Mouse (Mus musculus) heart, embryonic 13.5 days (tissue): ENCODE measurements around the gene Rras2. TPM values are rescaled to one million over a fixed set of nuclear protein-coding genes. Genes with fewer than 3 reads are reported as not detected.
A peak's percentile ranks its signal among the peaks of the same experiment; 100 is the strongest.

ENCODE experiments used
- ATAC-seq: fragments of 200-750 bp; cut with Nextera tagmentation; 2 replicates; pipeline ENCODE4 v1.8.0; 2017; ENCODE audit warnings: moderate TSS enrichment; ENCODE audit not compliant: insufficient number of reproducible peaks, low FRiP score, low TSS enrichment; ENCODE audit errors: extremely low read depth
- H3K27ac ChIP-seq: fragments of 300-500 bp; sonication (generic); replicated peaks from 2 replicates; pipeline ENCODE4 v1.5.1; 2015; ENCODE audit warnings: moderate library complexity, mild to moderate bottlenecking, inconsistent platforms
- H3K27me3 ChIP-seq: fragments of 300-500 bp; sonication (generic); replicated peaks from 2 replicates; pipeline ENCODE4 v1.6.1; 2015; ENCODE audit warnings: mild to moderate bottlenecking, inconsistent platforms
- H3K36me3 ChIP-seq: fragments of 300-500 bp; sonication (generic); 2 replicates; pipeline ENCODE4 v1.6.1; 2015; ENCODE audit warnings: mild to moderate bottlenecking, inconsistent platforms
- H3K4me1 ChIP-seq: fragments of 300-500 bp; sonication (generic); 2 replicates; pipeline ENCODE4 v1.6.1; 2015; ENCODE audit warnings: inconsistent platforms
- H3K4me2 ChIP-seq: fragments of 300-500 bp; sonication (generic); 2 replicates; pipeline ENCODE4 v1.6.1; 2015; ENCODE audit warnings: inconsistent platforms, mild to moderate bottlenecking, moderate library complexity
- H3K4me3 ChIP-seq: fragments of 300-500 bp; sonication (generic); 2 replicates; pipeline ENCODE4 v1.5.1; 2015; ENCODE audit warnings: moderate library complexity, mild to moderate bottlenecking, inconsistent platforms
- H3K9ac ChIP-seq: fragments of 300-500 bp; sonication (generic); 2 replicates; pipeline ENCODE4 v1.6.1; 2015; ENCODE audit warnings: inconsistent platforms, mild to moderate bottlenecking, moderate library complexity
- H3K9me3 ChIP-seq: fragments of 300-500 bp; sonication (generic); 2 replicates; pipeline ENCODE4 v1.6.1; 2016; ENCODE audit warnings: inconsistent platforms
- WGBS: fragments of 180-500 bp; shearing (Covaris S2); methylation state at CpG from one replicate; pipeline ENCODE4 v1.1.7; 2015; ENCODE audit warnings: mixed read lengths; 5-methylcytosine and 5-hydroxymethylcytosine counted together
- polyA plus RNA-seq: library from polyadenylated mRNA; unstranded; fragments of >200 nt; fragmentation: Nextera tagmentation; extraction: Ambion mirVana; gene quantifications from 2 replicates; pipeline ENCODE4 v1.2.1, GENCODE M21; 2015

The Rras2 gene
- polyA plus RNA-seq, result 47.2 and 48.0 TPM in 2 replicates

DNA sequence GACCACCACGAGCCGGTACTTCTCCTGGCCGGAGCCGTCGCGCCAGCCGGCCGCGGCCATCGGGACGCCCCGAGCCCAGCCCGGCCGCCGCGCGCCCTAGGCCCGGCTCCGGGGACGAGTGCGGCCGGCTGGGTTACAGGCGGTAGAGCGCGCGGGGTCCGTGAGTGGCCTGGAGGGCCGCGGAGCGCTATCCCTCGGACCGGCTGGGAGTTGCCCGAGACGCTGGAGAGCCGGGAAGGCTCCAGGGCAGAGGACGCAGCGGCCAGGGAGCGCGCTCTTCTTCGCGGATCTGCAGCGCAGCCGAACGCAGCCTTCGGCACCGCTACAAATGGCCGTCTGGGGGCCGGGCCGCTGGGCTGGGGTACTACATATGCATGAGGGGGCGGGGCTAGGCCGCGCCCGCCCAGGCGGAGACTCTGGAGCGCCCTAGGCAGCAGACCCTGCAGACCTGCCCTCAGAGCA, at the start of gene Rras2:
Rras2 (minus strand) TSS at position 338 of the 462 bp plus-strand sequence.
- H3K4me2 ChIP-seq, result peak within 1 kb of the TSS; percentile 84
- H3K4me1 ChIP-seq, result peaks cover 45% of the 10 kb centered on the region
- peak within 1 kb of the TSS; percentile 97 for H3K27ac ChIP-seq
- WGBS, result under 1% methylated on average over 55 of the region's 55 CpGs
- H3K9ac ChIP-seq, result peak within 1 kb of the TSS; percentile 92
- peak; percentile 89 for ATAC-seq
- peak within 1 kb of the TSS; percentile 77 for H3K4me3 ChIP-seq
- H3K27me3 ChIP-seq, result no peaks in the 10 kb centered on the region
- H3K9me3 ChIP-seq, result no peaks in the 10 kb centered on the region
- H3K36me3 ChIP-seq, result no peaks in the 10 kb centered on the region

DNA sequence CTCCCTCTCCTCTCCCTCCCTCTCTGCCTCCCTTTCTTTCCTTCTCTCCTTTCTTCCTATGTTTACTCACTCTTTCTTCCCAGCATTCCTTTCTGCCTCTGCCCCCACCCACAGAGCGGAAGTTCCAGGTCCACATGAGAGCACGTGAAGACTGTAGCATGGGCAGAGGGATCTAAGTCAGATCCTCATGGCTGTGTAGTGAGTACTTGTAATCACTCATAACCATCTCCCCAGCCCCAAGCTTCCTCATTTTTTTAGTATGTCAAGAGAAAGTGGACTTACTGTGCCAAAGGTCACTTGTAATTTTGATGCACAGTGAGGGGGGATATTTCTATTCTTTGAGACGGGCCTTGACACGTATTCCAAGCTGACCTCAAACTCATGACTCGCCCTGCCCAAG, 45.4 kb upstream of the Rras2 start:
- Histone ChIP-seq H3K9ac (no peak overlapping the region), H3K4me1 (no peaks in the 10 kb centered on the region), H3K27ac (no peak overlapping the region), H3K36me3 (no peaks in the 10 kb centered on the region), H3K9me3 (no peaks in the 10 kb centered on the region), H3K4me2 (no peak overlapping the region), H3K4me3 (no peak overlapping the region), H3K27me3 (no peaks in the 10 kb centered on the region)
- ATAC-seq, result no peak
- 89% methylated on average over 5 of the region's 5 CpGs for WGBS

DNA sequence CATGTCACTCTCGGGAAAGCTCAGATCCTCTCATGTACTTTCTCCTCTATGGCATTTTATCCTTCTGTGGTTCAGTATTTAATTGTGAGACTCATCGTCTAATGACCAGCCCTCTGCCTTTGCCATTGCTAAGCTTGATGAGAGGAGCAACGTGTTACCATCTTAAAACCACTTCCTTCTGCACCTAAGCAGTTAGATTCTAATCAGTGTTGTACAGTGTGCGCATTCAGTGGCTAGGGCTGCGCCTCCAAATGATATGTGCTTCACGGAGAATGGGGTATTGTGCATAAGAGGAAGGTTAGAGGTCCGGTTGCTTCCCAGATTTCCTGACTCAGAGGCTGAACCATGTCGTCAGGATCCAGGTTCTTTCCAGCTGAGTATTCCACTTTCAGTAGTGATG, 43.5 kb upstream of the Rras2 start:
- Histone ChIP-seq H3K9ac (no peak overlapping the region), H3K4me3 (no peak overlapping the region), H3K36me3 (no peaks in the 10 kb centered on the region), H3K27me3 (no peaks in the 10 kb centered on the region), H3K9me3 (no peaks in the 10 kb centered on the region), H3K27ac (no peak overlapping the region), H3K4me2 (no peak overlapping the region), H3K4me1 (0 out of 2 replicates have a peak, but pooled peaks cover 6% of the 10 kb centered on the region)
- no peak for ATAC-seq
- 67% methylated on average over 8 of the region's 8 CpGs for WGBS

DNA sequence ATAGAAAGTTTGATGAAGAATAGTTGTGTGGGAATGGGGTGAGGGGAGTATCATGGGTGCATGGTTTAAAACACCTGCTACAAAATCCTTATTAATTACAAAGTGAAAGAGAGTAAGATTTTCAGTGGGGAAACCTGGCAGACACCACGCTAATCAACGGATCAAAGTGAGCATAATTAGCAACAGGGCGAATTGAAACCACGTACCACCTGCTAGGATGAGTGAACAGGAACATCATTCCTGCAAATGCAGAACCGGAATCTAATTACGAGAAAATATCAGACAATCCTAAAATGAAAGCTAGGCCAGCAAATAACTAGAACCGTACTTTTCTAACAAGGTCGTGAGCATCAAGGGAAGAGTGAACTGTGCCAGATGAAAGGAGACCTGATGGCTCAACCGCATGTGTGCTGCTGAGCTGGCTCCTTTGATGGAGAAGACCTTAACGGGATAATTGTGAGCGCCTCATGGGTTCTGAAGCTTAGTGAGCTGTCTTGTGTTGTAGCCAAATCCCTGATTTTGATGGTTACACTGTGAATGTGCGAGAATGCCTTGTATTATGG, 40.2 kb upstream of the Rras2 start:
- no peak overlapping the region for H3K27ac ChIP-seq
- WGBS, result 85% methylated on average over 12 of the region's 12 CpGs
- no peak for ATAC-seq
- H3K36me3 ChIP-seq, result no peaks in the 10 kb centered on the region
- H3K4me1 ChIP-seq, result peaks cover 11% of the 10 kb centered on the region
- no peaks in the 10 kb centered on the region for H3K27me3 ChIP-seq
- no peaks in the 10 kb centered on the region for H3K9me3 ChIP-seq
- no peak overlapping the region for H3K4me2 ChIP-seq
- no peak overlapping the region for H3K9ac ChIP-seq
- no peak overlapping the region for H3K4me3 ChIP-seq

DNA sequence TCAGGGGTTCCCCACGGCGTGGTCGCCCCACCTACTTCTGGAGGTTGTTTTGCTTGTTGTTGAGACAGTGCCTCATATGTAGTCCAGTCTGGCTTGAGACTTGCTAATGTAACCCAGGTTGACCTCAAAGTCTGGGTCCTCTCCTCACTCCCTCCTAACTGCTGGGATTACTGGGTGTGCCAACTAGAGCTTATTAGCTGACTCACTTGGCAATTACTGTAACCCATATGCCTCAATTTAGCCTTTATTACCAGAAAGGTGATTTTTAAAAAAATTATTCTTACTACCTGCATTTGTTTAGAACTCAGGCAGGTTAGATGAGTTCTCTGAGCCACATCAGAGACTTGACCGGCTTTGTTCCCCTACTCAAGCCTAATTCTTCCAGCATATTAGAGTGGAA, 38.8 kb upstream of the Rras2 start:
- ATAC-seq, result no peak
- H3K4me2 ChIP-seq, result no peak overlapping the region
- no peak overlapping the region for H3K27ac ChIP-seq
- H3K9me3 ChIP-seq, result no peaks in the 10 kb centered on the region
- no peak overlapping the region for H3K9ac ChIP-seq
- no peak overlapping the region for H3K4me3 ChIP-seq
- no peaks in the 10 kb centered on the region for H3K27me3 ChIP-seq
- WGBS, result 81% methylated on average over 4 of the region's 4 CpGs
- H3K36me3 ChIP-seq, result no peaks in the 10 kb centered on the region
- peaks cover 11% of the 10 kb centered on the region for H3K4me1 ChIP-seq

DNA sequence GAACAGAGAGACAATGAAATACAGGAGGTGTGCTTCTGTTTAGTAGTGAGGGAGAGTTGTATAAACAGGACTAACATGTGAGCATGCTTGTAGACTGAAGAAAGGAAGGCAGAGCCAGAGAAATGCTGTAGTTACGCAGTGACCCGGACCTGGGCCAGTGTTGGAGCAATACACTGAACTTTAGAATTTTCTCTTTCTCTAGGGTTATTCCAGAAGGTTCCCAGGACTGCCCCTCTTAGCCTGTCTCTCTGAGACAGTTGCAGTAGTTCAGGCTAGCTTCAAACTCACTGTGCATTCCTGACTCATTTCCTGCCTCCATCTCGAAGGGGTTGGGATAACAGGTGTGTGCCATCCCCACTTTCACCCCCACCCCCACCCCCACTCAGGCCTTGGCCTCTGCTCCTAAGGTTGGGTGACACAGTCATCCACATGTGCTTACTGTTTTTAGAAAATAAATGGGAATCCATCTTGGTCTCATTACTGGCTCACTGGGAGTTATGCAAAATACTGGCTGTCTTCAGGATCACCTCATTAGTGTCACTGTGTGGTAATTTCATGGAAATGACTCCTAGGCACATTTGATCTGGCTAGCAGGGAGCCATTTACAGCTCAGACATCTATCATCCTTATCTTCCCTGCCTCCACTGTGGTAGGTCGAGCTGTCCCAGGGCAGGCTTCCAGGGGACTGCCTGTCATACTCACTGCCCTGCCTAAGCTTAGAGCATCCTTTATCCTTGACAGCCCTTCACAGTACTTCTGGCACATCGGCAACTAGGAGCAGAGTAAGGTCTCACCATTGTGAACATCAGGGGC, 37.7 kb upstream of the Rras2 start:
- 46% methylated on average over 5 of the region's 5 CpGs for WGBS
- Histone ChIP-seq H3K4me3 (no peak overlapping the region), H3K36me3 (no peaks in the 10 kb centered on the region), H3K27ac (no peak overlapping the region), H3K9me3 (0 out of 2 replicates have a peak, but pooled peaks cover 3% of the 10 kb centered on the region), H3K9ac (no peak overlapping the region), H3K4me2 (no peak overlapping the region), H3K4me1 (peaks cover 11% of the 10 kb centered on the region), H3K27me3 (no peaks in the 10 kb centered on the region)
- no peak for ATAC-seq

DNA sequence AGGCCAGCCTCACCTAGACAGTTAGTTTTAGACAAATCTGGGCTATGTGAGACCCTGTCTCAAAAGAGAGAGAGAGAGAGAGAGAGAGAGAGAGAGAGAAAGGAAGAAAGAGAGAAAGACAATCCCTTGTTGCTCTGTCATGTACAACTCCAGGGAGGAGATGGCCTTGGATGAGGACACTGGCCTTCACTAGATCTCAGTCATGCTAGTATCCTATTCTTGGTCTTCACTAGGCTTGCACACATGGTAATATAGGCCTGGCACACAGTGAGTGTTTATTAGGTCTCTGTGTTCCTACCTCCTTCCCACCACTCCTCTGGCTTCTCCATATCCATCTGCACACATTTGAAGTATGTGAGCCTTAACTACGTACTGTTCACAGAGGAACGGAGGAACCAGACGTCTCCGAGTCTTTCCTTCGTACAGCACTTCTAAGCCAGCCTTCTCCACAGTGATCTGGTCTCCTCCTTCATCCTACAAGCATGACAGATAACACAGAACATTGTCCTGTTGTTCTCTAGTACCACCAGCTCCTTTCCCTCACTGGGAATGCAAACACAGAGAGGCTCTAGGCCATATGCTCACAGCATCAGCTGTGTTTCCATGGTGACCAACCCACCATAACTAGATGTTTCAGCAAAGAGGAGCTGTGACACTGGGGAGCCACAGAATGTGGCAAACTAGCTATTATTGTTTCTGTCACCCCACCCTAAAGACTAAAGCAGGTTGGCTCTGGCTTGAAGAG, 33.6 kb upstream of the Rras2 start:
- Histone ChIP-seq H3K4me2 (no peak overlapping the region), H3K9me3 (0 out of 2 replicates have a peak, but pooled peaks cover 6% of the 10 kb centered on the region), H3K27me3 (no peaks in the 10 kb centered on the region), H3K4me1 (peaks cover 5% of the 10 kb centered on the region), H3K27ac (no peak overlapping the region), H3K4me3 (no peak overlapping the region), H3K36me3 (no peaks in the 10 kb centered on the region), H3K9ac (no peak overlapping the region)
- no peak for ATAC-seq
- 77% methylated on average over 5 of the region's 5 CpGs for WGBS

DNA sequence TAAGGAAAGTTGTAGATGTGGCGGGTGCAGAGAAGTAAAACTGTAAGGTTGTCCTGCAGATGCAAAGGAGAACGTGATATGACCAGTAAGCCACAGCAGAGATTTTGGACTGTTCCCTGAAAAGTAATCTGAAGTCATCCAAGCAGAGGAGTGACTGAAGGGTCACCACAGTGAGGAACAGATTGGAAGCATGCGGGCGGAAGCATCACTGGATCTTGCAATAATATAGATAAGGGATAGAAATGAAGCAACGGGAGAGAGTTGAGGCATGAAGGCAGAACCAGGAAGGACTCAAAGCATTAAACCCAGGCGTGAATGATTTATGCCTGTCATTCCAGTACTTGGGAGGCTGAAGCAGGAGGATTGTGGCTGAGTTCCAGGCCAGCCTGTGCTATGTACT, 32.0 kb upstream of the Rras2 start:
- Histone ChIP-seq H3K27me3 (no peaks in the 10 kb centered on the region), H3K9ac (no peak overlapping the region), H3K4me3 (no peak overlapping the region), H3K27ac (no peak overlapping the region), H3K9me3 (0 out of 2 replicates have a peak, but pooled peaks cover 6% of the 10 kb centered on the region), H3K4me2 (no peak overlapping the region), H3K4me1 (no peaks in the 10 kb centered on the region), H3K36me3 (no peaks in the 10 kb centered on the region)
- ATAC-seq, result no peak
- WGBS, result 76% methylated on average over 6 of the region's 6 CpGs

DNA sequence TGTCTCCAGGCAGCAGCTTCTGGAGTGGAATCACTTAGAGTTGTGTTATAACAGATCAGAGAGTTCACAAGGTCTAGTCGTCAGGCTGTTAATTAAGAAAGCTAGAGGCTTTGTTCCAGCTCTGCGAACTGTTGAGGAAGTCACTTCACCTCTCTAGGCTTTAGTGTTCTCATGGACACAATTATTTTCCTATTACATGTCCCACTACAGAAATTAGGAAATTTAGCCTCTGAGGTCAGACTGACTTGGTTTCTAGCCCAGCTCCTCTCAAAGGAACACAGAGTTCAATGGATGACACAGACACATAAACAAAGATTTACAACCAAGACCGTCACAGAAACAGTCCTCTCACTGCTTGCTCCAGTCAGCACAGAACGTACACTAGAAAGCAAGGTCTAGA, 31.6 kb upstream of the Rras2 start:
- Histone ChIP-seq H3K4me2 (no peak overlapping the region), H3K4me3 (no peak overlapping the region), H3K36me3 (no peaks in the 10 kb centered on the region), H3K27ac (no peak overlapping the region), H3K9me3 (0 out of 2 replicates have a peak, but pooled peaks cover 6% of the 10 kb centered on the region), H3K9ac (no peak overlapping the region), H3K4me1 (no peaks in the 10 kb centered on the region), H3K27me3 (no peaks in the 10 kb centered on the region)
- WGBS, result 71% methylated on average over 4 of the region's 4 CpGs
- no peak for ATAC-seq

DNA sequence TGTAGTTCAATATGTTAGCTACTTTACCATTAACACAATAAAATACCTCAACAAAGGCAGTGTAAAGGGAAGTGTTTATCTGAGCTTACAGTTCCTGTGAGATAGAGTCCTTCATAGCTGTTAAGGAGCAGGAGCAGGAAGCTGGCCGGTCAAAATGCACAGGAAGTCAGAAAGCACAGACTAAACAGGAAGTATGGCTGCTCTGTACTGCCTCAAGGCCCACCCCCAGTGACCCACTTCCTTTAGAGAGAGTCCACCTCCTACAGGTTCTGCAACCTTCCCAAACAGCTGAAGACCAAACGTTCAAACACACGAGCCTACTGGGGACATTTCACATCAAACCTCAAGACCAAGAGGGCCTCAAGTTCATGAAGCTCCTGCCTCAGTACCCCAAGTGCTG, 28.3 kb upstream of the Rras2 start:
- WGBS, result 73% methylated on average over 3 of the region's 3 CpGs
- ATAC-seq, result no peak
- Histone ChIP-seq H3K36me3 (no peaks in the 10 kb centered on the region), H3K4me2 (no peak overlapping the region), H3K27ac (no peak overlapping the region), H3K4me3 (no peak overlapping the region), H3K9me3 (0 out of 2 replicates have a peak, but pooled peaks cover 6% of the 10 kb centered on the region), H3K9ac (no peak overlapping the region), H3K27me3 (no peaks in the 10 kb centered on the region), H3K4me1 (no peaks in the 10 kb centered on the region)

DNA sequence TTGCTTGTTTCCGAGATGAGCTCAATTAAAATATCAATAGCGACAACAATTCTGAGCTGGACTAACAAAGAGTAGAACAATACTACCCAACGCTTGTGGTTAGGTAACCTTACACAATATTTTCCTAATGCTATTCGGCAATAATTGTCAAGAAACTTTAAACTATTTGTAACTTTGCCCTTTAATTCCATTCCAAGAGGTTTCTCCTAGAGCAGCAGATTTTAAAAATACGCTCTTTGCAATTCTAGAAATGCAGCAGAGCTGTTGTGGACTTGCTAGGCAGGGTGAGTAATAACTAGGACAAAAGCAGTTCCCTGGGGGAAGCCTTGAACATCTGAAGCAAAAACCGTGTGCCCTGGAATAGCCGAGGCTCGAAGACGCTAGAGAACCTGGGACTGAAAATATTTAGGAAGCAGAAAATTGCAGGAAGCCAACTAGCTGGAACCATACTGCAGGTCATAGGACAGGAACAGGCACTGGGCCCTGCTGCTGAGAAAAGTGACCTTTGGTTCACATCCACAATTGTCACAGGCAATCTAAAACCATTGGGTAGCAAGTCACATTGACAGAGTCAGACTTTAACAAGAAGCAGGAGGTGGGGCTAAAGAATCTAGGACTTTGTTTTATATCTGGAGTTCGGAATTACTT, 24.7 kb upstream of the Rras2 start:
- no peaks in the 10 kb centered on the region for H3K4me1 ChIP-seq
- H3K27ac ChIP-seq, result no peak overlapping the region
- no peak overlapping the region for H3K9ac ChIP-seq
- H3K36me3 ChIP-seq, result no peaks in the 10 kb centered on the region
- WGBS, result 75% methylated on average over 10 of the region's 10 CpGs
- H3K4me2 ChIP-seq, result no peak overlapping the region
- no peak overlapping the region for H3K4me3 ChIP-seq
- no peak for ATAC-seq
- no peaks in the 10 kb centered on the region for H3K27me3 ChIP-seq
- H3K9me3 ChIP-seq, result no peaks in the 10 kb centered on the region
